Mouse (Mus musculus): ENCODE results near the gene Pi4kb. TPM values are rescaled to one million over a fixed set of nuclear protein-coding genes. Genes with fewer than 3 reads are reported as not detected.
"Not testable (repeated sequence)": the region's sequence is repeated elsewhere in the genome, so short reads cannot be mapped to it uniquely, and the experiment has no call there.

Pi4kb gene
- total RNA-seq (2021) = 10 to 100 TPM; 43.1 to 45.3 TPM
- long read RNA-seq, experiment 1, transcript Pi4kb-201 (11 exons, 3,692 nt) = major isoform, 13 of 27 reads
- long read RNA-seq, experiment 1, partial matches to known transcripts = 4 of 27 reads
- long read RNA-seq, experiment 1, other reads (novel, unspliced or antisense) = 7 of 27 reads
- long read RNA-seq, experiment 2, transcript Pi4kb-201 (11 exons, 3,692 nt) = major isoform, 6 of 12 reads
- long read RNA-seq, experiment 2, partial matches to known transcripts = 0 of 12 reads
- long read RNA-seq, experiment 2, other reads (novel, unspliced or antisense) = 3 of 12 reads

GRCm38 (mm10) chr3:94974528-94975422, at the start of gene Pi4kb:
Gene Pi4kb (plus strand): TSS chr3:94974731.
- peak; percentile 89 for DNase-seq

- DNase-seq = not testable (repeated sequence)
These were observed 48.2 kb upstream of the Pi4kb start for GRCm38 (mm10) chr3:94926301-94926736.

GRCm38 (mm10) chr3:94928979-94929378, 45.6 kb upstream of the Pi4kb start:
- DNase-seq = not testable (repeated sequence)

GRCm38 (mm10) chr3:94930386-94931266, 43.9 kb upstream of the Pi4kb start:
- peak; percentile 46 for DNase-seq

- DNase-seq = not testable (repeated sequence)
These were observed 43.0 kb upstream of the Pi4kb start for GRCm38 (mm10) chr3:94931427-94932082.

GRCm38 (mm10) chr3:94932279-94932678, 42.3 kb upstream of the Pi4kb start:
- DNase-seq = not testable (repeated sequence)

GRCm38 (mm10) chr3:94932809-94933564, 41.5 kb upstream of the Pi4kb start, which contains the start of gene Selenbp1:
Gene Selenbp1 (plus strand): TSS chr3:94933056.
- DNase-seq = peak; percentile 94

GRCm38 (mm10) chr3:94933604-94934003, 40.9 kb upstream of the Pi4kb start:
- not testable (repeated sequence) for DNase-seq

GRCm38 (mm10) chr3:94934564-94934963, 40.0 kb upstream of the Pi4kb start:
- DNase-seq = not testable (repeated sequence)

- peak; percentile 39 for DNase-seq
These were observed 39.2 kb upstream of the Pi4kb start for GRCm38 (mm10) chr3:94935332-94935731.

GRCm38 (mm10) chr3:94936147-94936546, 38.4 kb upstream of the Pi4kb start:
- not testable (repeated sequence) for DNase-seq

- DNase-seq = not testable (repeated sequence)
These were observed 37.3 kb upstream of the Pi4kb start for GRCm38 (mm10) chr3:94937194-94937593.

- not testable (repeated sequence) for DNase-seq
These were observed 34.5 kb upstream of the Pi4kb start for GRCm38 (mm10) chr3:94940033-94940432.

GRCm38 (mm10) chr3:94942211-94942967, 32.1 kb upstream of the Pi4kb start:
- DNase-seq = not testable (repeated sequence)

GRCm38 (mm10) chr3:94943706-94944105, 30.8 kb upstream of the Pi4kb start:
- peak; percentile 27 for DNase-seq

- no peak for DNase-seq
These were observed 26.4 kb upstream of the Pi4kb start for GRCm38 (mm10) chr3:94948066-94948614.

- DNase-seq = no peak
These were observed 24.9 kb upstream of the Pi4kb start for GRCm38 (mm10) chr3:94949645-94950044.

- no peak for DNase-seq
These were observed 21.7 kb upstream of the Pi4kb start for GRCm38 (mm10) chr3:94952806-94953205.

GRCm38 (mm10) chr3:94953384-94953763, 21.2 kb upstream of the Pi4kb start:
- DNase-seq = no peak

All from adrenal gland, postnatal 10 days (tissue).